Mouse (Mus musculus) CD4-positive naive resting alpha-beta T cell, adult 76 days (primary cell): Measurements from ENCODE around the gene Celsr3. TPM values are rescaled to one million over a fixed set of nuclear protein-coding genes. Genes with fewer than 3 reads are reported as not detected.

Source experiments
- total RNA-seq: library from RNA; stranded (reverse); gene quantifications from one replicate; pipeline ENCODE4 v1.2.4, GENCODE M21; 2023

Celsr3 gene
- total RNA-seq = 0.26 TPM

DNA sequence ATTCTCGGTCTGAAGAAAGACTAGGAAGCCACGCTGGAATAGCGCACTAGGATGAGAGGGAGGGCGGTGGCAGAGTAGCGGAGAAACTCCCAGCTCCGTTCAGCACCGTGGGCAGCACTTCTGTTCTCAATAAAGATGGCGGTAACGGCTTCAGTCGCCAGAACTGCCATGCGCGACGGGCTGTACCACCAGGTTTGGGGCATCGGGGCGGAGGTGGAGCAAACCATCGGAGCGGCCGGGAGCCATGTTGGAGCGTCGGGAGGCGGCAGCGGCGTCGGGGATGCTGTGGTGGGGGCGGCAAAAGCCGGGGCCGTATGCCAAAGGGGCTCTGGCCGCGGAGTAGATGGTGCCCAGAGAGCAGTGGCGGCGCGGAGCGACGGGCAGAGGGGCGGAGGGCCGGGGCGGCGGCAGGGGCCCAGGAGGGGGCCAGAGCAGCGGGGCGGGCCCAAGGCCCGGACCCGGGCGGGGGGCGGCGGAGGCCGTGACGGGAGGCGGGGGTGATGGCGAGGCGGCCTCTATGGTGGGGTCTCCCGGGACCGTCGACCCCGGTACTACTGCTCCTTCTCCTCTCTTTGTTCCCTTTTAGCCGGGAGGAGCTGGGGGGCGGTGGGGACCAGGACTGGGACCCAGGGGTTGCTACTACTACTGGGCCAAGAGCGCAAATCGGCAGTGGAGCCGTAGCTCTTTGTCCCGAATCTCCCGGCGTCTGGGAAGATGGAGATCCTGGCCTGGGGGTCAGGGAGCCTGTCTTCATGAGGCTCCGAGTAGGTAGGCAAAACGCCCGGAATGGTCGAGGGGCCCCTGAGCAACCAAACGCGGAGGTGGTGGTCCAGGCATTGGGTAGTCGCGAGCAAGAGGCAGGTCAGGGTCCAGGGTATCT is at the start of gene Celsr3:
Celsr3 (plus strand) TSS at position 501 of the 880 bp plus-strand sequence.

DNA sequence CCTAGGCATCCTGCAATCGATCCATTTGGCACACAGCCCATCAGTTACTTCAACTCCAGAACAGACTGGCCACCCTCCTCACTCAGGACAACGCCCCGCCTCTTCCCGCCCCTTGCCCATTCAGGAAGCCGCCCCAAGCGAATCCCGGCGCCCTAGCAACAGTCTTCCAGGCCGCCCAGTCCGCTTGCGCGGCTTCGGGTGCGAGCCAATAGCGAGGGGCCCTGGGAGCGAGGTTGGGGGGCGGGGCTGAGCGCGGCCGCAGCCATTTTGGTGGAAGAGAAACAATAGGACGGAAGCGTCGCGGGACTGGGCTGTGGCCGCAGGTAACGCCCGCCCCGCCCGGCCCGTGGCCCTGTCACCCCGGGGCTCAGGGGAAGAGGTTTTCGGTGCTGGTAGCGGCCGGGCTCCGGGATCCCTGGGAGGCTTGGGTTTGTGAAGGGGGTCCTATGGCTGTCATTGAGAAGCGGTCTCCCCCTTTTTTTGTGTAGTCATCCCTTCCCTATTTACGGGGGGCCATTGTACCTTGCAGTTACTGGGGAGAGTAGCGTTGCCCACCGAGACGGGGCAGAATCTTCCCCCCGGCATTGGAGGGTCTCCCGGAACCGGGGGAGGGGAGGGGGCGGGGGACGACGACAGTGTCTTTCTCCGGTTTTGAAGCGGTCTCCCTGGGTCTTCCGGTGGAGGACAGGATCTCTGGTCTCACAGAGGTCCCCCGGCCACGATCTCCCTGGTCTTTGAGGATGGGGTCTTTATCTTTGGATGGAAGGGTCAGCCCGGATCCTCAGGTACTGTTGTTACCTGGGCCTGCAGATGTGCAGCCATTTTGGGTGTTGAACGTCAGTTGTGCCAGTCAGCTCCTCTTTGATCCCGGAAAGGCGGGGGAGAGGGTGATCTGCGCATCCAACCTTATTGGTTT is 42.3 kb upstream of the Celsr3 start, which contains the start of gene Ip6k2:
Ip6k2 (plus strand) TSS at position 249 of the 916 bp plus-strand sequence.

DNA sequence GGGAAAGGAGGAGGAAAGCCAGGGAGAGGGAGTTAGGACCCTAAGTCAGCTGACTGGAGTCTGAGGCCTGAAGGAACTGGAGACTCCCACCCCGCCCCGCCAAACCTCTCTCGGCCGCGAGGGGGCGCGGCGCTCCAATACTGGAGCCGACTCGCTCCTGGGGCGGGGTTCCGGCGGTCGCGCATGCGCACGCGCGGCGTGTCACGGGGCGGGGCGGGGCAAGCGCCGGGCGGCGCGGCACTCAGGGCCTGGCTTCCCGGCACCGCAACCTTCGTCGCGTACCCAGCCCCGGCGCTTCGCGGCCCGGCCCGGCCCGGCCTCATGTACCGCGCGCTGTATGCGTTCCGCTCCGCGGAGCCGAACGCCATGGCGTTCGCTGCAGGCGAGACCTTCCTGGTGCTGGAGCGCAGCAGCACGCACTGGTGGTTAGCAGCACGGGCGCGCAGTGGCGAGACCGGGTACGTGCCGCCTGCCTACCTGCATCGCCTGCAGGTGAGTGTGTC is 17.9 kb upstream of the Celsr3 start, which contains the start of gene Nckipsd:
Nckipsd (plus strand) TSS at position 206 of the 503 bp plus-strand sequence.

DNA sequence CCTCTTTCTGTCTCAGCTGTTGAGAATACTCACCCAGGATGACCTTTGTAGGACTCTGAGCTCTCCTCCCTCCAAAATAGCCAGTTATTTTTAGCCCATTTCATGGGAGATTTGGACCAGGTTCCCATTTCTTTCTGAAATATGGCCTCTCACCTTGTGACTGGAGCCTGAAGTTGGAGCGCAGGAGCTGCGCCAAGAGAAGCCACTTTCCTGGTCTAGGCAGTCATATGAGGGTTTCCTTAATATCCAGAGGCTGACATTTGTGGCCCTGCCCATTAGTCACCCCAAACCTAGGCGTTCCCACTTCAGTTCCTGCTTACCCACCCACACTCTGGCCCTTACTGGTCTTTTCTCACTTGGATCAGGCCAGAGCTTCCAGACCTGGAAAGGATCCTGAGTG is 26.9 kb downstream of the Celsr3 start, which contains the start of gene Slc26a6:
Slc26a6 (plus strand) TSS at position 308 of the 400 bp plus-strand sequence.

Other genes starting within 250 kb of the Celsr3 start
- 26.5 TPM for gene Wdr6, start 247.6 kb upstream of the Celsr3 start, total RNA-seq
- gene P4htm, start 228.7 kb upstream of the Celsr3 start, total RNA-seq = 11.1 TPM
- gene Arih2, start 176.9 kb upstream of the Celsr3 start, total RNA-seq = 191 TPM
- 19.5 TPM for gene Slc25a20, start 164.2 kb upstream of the Celsr3 start, total RNA-seq
- 9.5 TPM for gene Prkar2a, start 137.0 kb upstream of the Celsr3 start, total RNA-seq
- 82.4 TPM for gene Ip6k2, start 42.5 kb upstream of the Celsr3 start, total RNA-seq
- gene Nckipsd, start 18.0 kb upstream of the Celsr3 start, total RNA-seq = 14.3 TPM
- 11.7 TPM for gene Slc26a6, start 27.0 kb downstream of the Celsr3 start, total RNA-seq
- gene Tmem89, start 88.3 kb downstream of the Celsr3 start, total RNA-seq = not detected
- 182 TPM for gene Uqcrc1, start 110.3 kb downstream of the Celsr3 start, total RNA-seq
- gene Col7a1, start 127.3 kb downstream of the Celsr3 start, total RNA-seq = 5.4 TPM
- gene Ucn2, start 159.7 kb downstream of the Celsr3 start, total RNA-seq = not detected
- 13.6 TPM for gene Pfkfb4, start 165.5 kb downstream of the Celsr3 start, total RNA-seq
- 2,542 TPM for gene Shisa5, start 212.2 kb downstream of the Celsr3 start, total RNA-seq
- gene Trex1, start 233.4 kb downstream of the Celsr3 start, total RNA-seq = 17.6 TPM
- gene Atrip, start 247.8 kb downstream of the Celsr3 start, total RNA-seq = 30.3 TPM